In genomic region chrX:12225116-12225891, GRCm38 (mm10) we compare ENCODE assay signal across 9 mouse cellular contexts.
A peak's percentile ranks its signal among the peaks of the same experiment; 100 is the strongest.
DNase-seq lines count a peak whose midpoint lies in the region; ATAC-seq and TF ChIP-seq lines count a peak whose summit lies in the region.
"Had no signal": no experiment of that assay in that cellular context is flagged by ENCODE, and none has a peak within 500 bp of the region (broad histone marks: within the 10 kb centered on the region; RNA-seq: fewer than 3 reads in every experiment).

No protein-coding gene starts in this region.

- ATAC-seq in CD4-positive, CD25-positive, alpha-beta regulatory T cell, adult 4 months: no peak
- ATAC-seq in lung, embryonic 14.5 days (ENCODE audit: insufficient read depth): no peak
- 0 out of 2 replicates have a peak, but pooled peaks have one; percentile 41 for ATAC-seq in neural tube, embryonic 11.5 days (ENCODE audit: insufficient read depth, low FRiP score, low TSS enrichment)
- no peak for ATAC-seq in monocyte, adult 5-6 weeks (replicated peaks; ENCODE audit: insufficient number of reproducible peaks, low FRiP score, low TSS enrichment, poor library complexity, severe bottlenecking)

- H3K27ac ChIP-seq in lung, embryonic 14.5 days (ENCODE audit: low read depth): no peak overlapping the region
- H3K27ac ChIP-seq in hindbrain, embryonic 10.5 days: peak overlapping the region; percentile 35; the same call in 1 of the 2 replicates
- no peak overlapping the region for H3K27ac ChIP-seq in neural tube, embryonic 11.5 days (ENCODE audit: low read depth, low read length)
- H3K27ac ChIP-seq: limb, embryonic 15.5 days had no signal

- no peaks in the 10 kb centered on the region for H3K27me3 ChIP-seq in lung, embryonic 14.5 days (ENCODE audit: insufficient read depth, low read length)
- peaks cover 42% of the 10 kb centered on the region for H3K27me3 ChIP-seq in hindbrain, embryonic 10.5 days (ENCODE audit: insufficient read depth, poor library complexity, severe bottlenecking)
- no peaks in the 10 kb centered on the region for H3K27me3 ChIP-seq in neural tube, embryonic 11.5 days (ENCODE audit: control insufficient read depth, insufficient read depth, low read length)

- H3K9ac ChIP-seq in lung, embryonic 14.5 days: no peak overlapping the region; the same call in 1 of the 2 replicates
- no peak overlapping the region for H3K9ac ChIP-seq in neural tube, embryonic 11.5 days (ENCODE audit: low read length)
- H3K9ac ChIP-seq: limb, embryonic 15.5 days had no signal

- no peaks in the 10 kb centered on the region for H3K9me3 ChIP-seq in lung, embryonic 14.5 days (ENCODE audit: low read depth, low read length)
- H3K9me3 ChIP-seq in hindbrain, embryonic 10.5 days: no peaks in the 10 kb centered on the region
- H3K9me3 ChIP-seq in neural tube, embryonic 11.5 days (ENCODE audit: control insufficient read depth, low read length): no peaks in the 10 kb centered on the region
- H3K9me3 ChIP-seq: limb, embryonic 15.5 days had no signal

- peak; percentile 1 for DNase-seq in CD4-positive, CD25-positive, alpha-beta regulatory T cell, adult 2 months (ENCODE audit: low read depth, low spot score)
- no peak for DNase-seq in lung, embryonic 14.5 days
- no peak for DNase-seq in lung, postnatal 14 days
- peak; percentile 17 for DNase-seq in hindbrain, embryonic 10.5 days (ENCODE audit: low spot score)
- DNase-seq in neural tube, embryonic 11.5 days (ENCODE audit: low spot score): peak; percentile 38
- DNase-seq in kidney, adult 9 months: no peak

- peak overlapping the region; percentile 47 for H3K4me2 ChIP-seq in lung, embryonic 14.5 days
- peak overlapping the region; percentile 13 for H3K4me2 ChIP-seq in neural tube, embryonic 11.5 days (ENCODE audit: low read depth)
- H3K4me2 ChIP-seq: limb, embryonic 15.5 days had no signal

- no peaks in the 10 kb centered on the region for H3K36me3 ChIP-seq in lung, embryonic 14.5 days (ENCODE audit: insufficient read depth)
- no peaks in the 10 kb centered on the region for H3K36me3 ChIP-seq in hindbrain, embryonic 10.5 days
- H3K36me3 ChIP-seq in neural tube, embryonic 11.5 days (ENCODE audit: control insufficient read depth, insufficient read depth, low read length): no peaks in the 10 kb centered on the region
- H3K36me3 ChIP-seq: limb, embryonic 15.5 days had no signal

- no peak overlapping the region for H3K4me3 ChIP-seq in lung, embryonic 14.5 days (ENCODE audit: low read depth, low read length)
- H3K4me3 ChIP-seq in hindbrain, embryonic 10.5 days: peak overlapping the region; percentile 38
- H3K4me3 ChIP-seq in neural tube, embryonic 11.5 days (ENCODE audit: low read depth, low read length): no peak overlapping the region
- H3K4me3 ChIP-seq: limb, embryonic 15.5 days had no signal

- 6% methylated on average over 19 of the region's 19 CpGs for WGBS in lung, embryonic 14.5 days
- WGBS in hindbrain, embryonic 10.5 days: 11% methylated on average over 19 of the region's 19 CpGs
- WGBS in neural tube, embryonic 11.5 days: 9% methylated on average over 19 of the region's 19 CpGs

- no peak for TF ChIP-seq CTCF in lung, embryonic 14.5 days (IDR thresholded peaks at IDR 0.05; ENCODE audit: low read depth)

- H3K4me1 ChIP-seq in lung, embryonic 14.5 days (ENCODE audit: insufficient read depth): no peaks in the 10 kb centered on the region
- peaks cover 16% of the 10 kb centered on the region for H3K4me1 ChIP-seq in hindbrain, embryonic 10.5 days (replicated peaks)
- no peaks in the 10 kb centered on the region for H3K4me1 ChIP-seq in neural tube, embryonic 11.5 days (ENCODE audit: control insufficient read depth, insufficient read depth, low read length)

Comparison
In these comparisons a context has a peak if more than half of its experiments do, and no peak if none do; other contexts are left out.
1. DNase-seq: peak in CD4-positive, CD25-positive, alpha-beta regulatory T cell, adult 2 months (single experiment), hindbrain, embryonic 10.5 days (single experiment) and neural tube, embryonic 11.5 days (single experiment); none in lung, embryonic 14.5 days (single experiment), lung, postnatal 14 days (single experiment) and kidney, adult 9 months (single experiment).